Mouse (Mus musculus): Measurements from ENCODE around the gene Snn.

DNA sequence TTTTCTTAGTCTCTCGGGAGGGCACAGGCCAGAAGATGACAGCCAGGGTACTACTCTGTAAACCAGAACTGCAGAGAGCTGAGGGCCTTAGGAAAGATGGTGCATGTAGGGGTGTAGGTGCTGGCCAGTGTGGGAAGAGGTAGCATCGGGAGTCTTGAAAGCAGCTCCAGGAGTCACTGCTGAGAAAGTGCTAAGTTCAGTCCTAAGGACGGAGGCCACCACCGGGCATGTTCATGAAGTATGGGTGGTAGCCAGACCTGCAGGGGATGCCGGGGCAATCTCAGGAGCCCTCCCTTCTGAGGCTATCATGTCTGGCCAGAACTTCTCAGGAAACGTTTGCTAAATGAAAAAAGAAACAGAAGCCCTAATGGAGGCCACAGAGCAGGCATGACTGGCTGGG, 8.5 kb downstream of the Snn start:
- TF ChIP-seq GATA1 (IDR thresholded peaks at IDR 0.05; ENCODE audit: low read depth, low read length) (no peak), CTCF (IDR thresholded peaks at IDR 0.05 in 2 of 3, conservative IDR thresholded peaks at IDR 0.05 in 1 of 3; ENCODE audit: control insufficient read depth in 1 of 3, insufficient read depth in 1 of 3, low read depth in 2 of 3, low read length in 3 of 3, poor library complexity in 1 of 3, severe bottlenecking in 1 of 3) (no peak), POLR2A (IDR thresholded peaks at IDR 0.05; ENCODE audit: control insufficient read depth in 1 of 2, insufficient read depth in 1 of 2, low read depth in 1 of 2, low read length in 2 of 2, poor library complexity in 1 of 2) (no peak), USF1 (IDR thresholded peaks at IDR 0.05; ENCODE audit: low read depth, low read length) (no peak), NRF1 (IDR thresholded peaks at IDR 0.05; ENCODE audit: insufficient read depth, low read depth, low read length, poor library complexity, severe bottlenecking) (no peak), EP300 (IDR thresholded peaks at IDR 0.05; ENCODE audit: low read depth in 1 of 2, low read length in 2 of 2) (no peak), ZC3H11A (IDR thresholded peaks at IDR 0.05; ENCODE audit: low read depth, low read length) (no peak), ETS1 (IDR thresholded peaks at IDR 0.05; ENCODE audit: low read depth, low read length) (no peak), RCOR1 (IDR thresholded peaks at IDR 0.05; ENCODE audit: low read depth, low read length) (no peak), ZNF384 (IDR thresholded peaks at IDR 0.05; ENCODE audit: low read depth, low read length) (no peak)
